Mouse (Mus musculus) natural killer cell, adult 2 months (primary cell): ENCODE measurements around the gene Fbxo28.
"Not testable (repeated sequence)": the region's sequence is repeated elsewhere in the genome, so short reads cannot be mapped to it uniquely, and the experiment has no call there.

ENCODE experiments used
- DNase-seq, 2 experiments: peaks; one replicate each; pipeline ENCODE4 v3.0.0; 2022; ENCODE audit warnings: low spot score in 2 of 2

Fbxo28 gene

GRCm38 (mm10) chr1:182341993-182342392, 564 bp upstream of the Fbxo28 start:
- no peak for DNase-seq

GRCm38 (mm10) chr1:182340281-182340680, 1.1 kb downstream of the Fbxo28 start:
- DNase-seq, result no peak

- no peak for DNase-seq
Measured at GRCm38 (mm10) chr1:182338961-182339565, 2.4 kb downstream of the Fbxo28 start.

- no peak for DNase-seq
Measured at GRCm38 (mm10) chr1:182333766-182334437, 7.5 kb downstream of the Fbxo28 start.

- DNase-seq, result no peak
Measured at GRCm38 (mm10) chr1:182332090-182333034, 9.1 kb downstream of the Fbxo28 start.

GRCm38 (mm10) chr1:182325919-182326318, 15.5 kb downstream of the Fbxo28 start:
- DNase-seq, result no peak

- DNase-seq, result no peak
Measured at GRCm38 (mm10) chr1:182324552-182324951, 16.9 kb downstream of the Fbxo28 start.

- DNase-seq, result no peak
Measured at GRCm38 (mm10) chr1:182323139-182323538, 18.3 kb downstream of the Fbxo28 start.

- DNase-seq, result no peak
Measured at GRCm38 (mm10) chr1:182314201-182314600, 27.2 kb downstream of the Fbxo28 start.

- no peak for DNase-seq
Measured at GRCm38 (mm10) chr1:182313181-182313580, 28.2 kb downstream of the Fbxo28 start.

GRCm38 (mm10) chr1:182311376-182311775, 30.1 kb downstream of the Fbxo28 start:
- no peak for DNase-seq

GRCm38 (mm10) chr1:182310316-182310715, 31.1 kb downstream of the Fbxo28 start:
- DNase-seq, result no peak

GRCm38 (mm10) chr1:182309403-182309802, 32.0 kb downstream of the Fbxo28 start:
- DNase-seq, result no peak

- DNase-seq, result no peak
Measured at GRCm38 (mm10) chr1:182302916-182303315, 38.5 kb downstream of the Fbxo28 start.

GRCm38 (mm10) chr1:182302176-182302870, 39.1 kb downstream of the Fbxo28 start:
- no peak for DNase-seq

GRCm38 (mm10) chr1:182297821-182298220, 43.6 kb downstream of the Fbxo28 start:
- no peak for DNase-seq

- no peak for DNase-seq
Measured at GRCm38 (mm10) chr1:182297246-182297645, 44.2 kb downstream of the Fbxo28 start.

GRCm38 (mm10) chr1:182296816-182297215, 44.6 kb downstream of the Fbxo28 start:
- no peak for DNase-seq

- no peak for DNase-seq
Measured at GRCm38 (mm10) chr1:182296141-182296540, 45.3 kb downstream of the Fbxo28 start.

- DNase-seq, result no peak
Measured at GRCm38 (mm10) chr1:182292291-182292690, 49.1 kb downstream of the Fbxo28 start.

GRCm38 (mm10) chr1:182290741-182291140, 50.7 kb downstream of the Fbxo28 start:
- DNase-seq, result not testable (repeated sequence)

- no peak for DNase-seq
Measured at GRCm38 (mm10) chr1:182289781-182290180, 51.6 kb downstream of the Fbxo28 start.
